Mouse (Mus musculus) limb, embryonic 14.5 days (tissue): ENCODE measurements around the gene H2al1n. TPM values are rescaled to one million over a fixed set of nuclear protein-coding genes. Genes with fewer than 3 reads are reported as not detected.
"Not testable (repeated sequence)": the region's sequence is repeated elsewhere in the genome, so short reads cannot be mapped to it uniquely, and the experiment has no call there.

Experiments
- ATAC-seq: fragments of 200-750 bp; cut with Nextera tagmentation; 2 replicates; pipeline ENCODE4 v1.8.0; 2017; ENCODE audit warnings: low read depth, moderate number of reproducible peaks, moderate TSS enrichment; ENCODE audit not compliant: low FRiP score
- DNase-seq: peaks from one replicate; pipeline ENCODE4 v3.0.0-alpha.2; 2015; ENCODE audit warnings: low spot score
- H3K27ac ChIP-seq: fragments of 300-500 bp; sonication (generic); replicated peaks from 2 replicates; pipeline ENCODE4 v1.5.1; 2014; ENCODE audit warnings: low read depth, mild to moderate bottlenecking, low read length, moderate library complexity, mixed read lengths
- H3K27me3 ChIP-seq: fragments of 300-500 bp; sonication (generic); 2 replicates; pipeline ENCODE4 v1.6.1; 2014; ENCODE audit warnings: low read length, mixed read lengths; ENCODE audit not compliant: control insufficient read depth, insufficient read depth
- H3K36me3 ChIP-seq: fragments of 300-500 bp; sonication (generic); 2 replicates; pipeline ENCODE4 v1.6.1; 2014; ENCODE audit warnings: mild to moderate bottlenecking, low read length, moderate library complexity, mixed read lengths; ENCODE audit not compliant: control insufficient read depth, insufficient read depth
- H3K4me1 ChIP-seq: fragments of 300-500 bp; sonication (generic); 2 replicates; pipeline ENCODE4 v1.6.1; 2014; ENCODE audit warnings: antibody characterized with exemption, low read length, mixed read lengths; ENCODE audit not compliant: control insufficient read depth, insufficient read depth
- H3K4me2 ChIP-seq: fragments of 300-500 bp; sonication (generic); replicated peaks from 2 replicates; pipeline ENCODE4 v1.6.1; 2014; ENCODE audit warnings: low read depth, mild to moderate bottlenecking, low read length, moderate library complexity; ENCODE audit not compliant: severe bottlenecking
- H3K4me3 ChIP-seq: fragments of 300-500 bp; sonication (generic); replicated peaks from 2 replicates; pipeline ENCODE4 v1.5.1; 2014; ENCODE audit warnings: low read length
- H3K9ac ChIP-seq: fragments of 300-500 bp; sonication (generic); 2 replicates; pipeline ENCODE4 v1.6.1; 2014; ENCODE audit warnings: mild to moderate bottlenecking, low read depth, low read length, moderate library complexity; ENCODE audit not compliant: severe bottlenecking
- H3K9me3 ChIP-seq: fragments of 300-500 bp; sonication (generic); 2 replicates; pipeline ENCODE4 v1.6.1; 2016; ENCODE audit warnings: low read length; ENCODE audit not compliant: control insufficient read depth
- POLR2A ChIP-seq: fragments of 200-500 bp; IDR thresholded peaks from 2 replicates; pipeline ENCODE4 v1.8.0; 2012; ENCODE audit warnings: inconsistent platforms, mild to moderate bottlenecking, moderate library complexity, borderline replicate concordance; ENCODE audit not compliant: insufficient read depth, insufficient read length; ENCODE audit errors: extremely low read depth
- WGBS: fragments of 180-500 bp; shearing (Covaris S2); extraction: QIAGEN DNeasy Blood & Tissue Kit; methylation state at CpG from one replicate; pipeline ENCODE4 v1.1.7; 2014; 5-methylcytosine and 5-hydroxymethylcytosine counted together
- polyA plus RNA-seq, 2 experiments: library from polyadenylated mRNA; depleted of rRNA in 1 of 2; stranded (reverse) in 1 of 2; unstranded in 1 of 2; fragments of >200 nt; fragmentation: Nextera tagmentation in 1 of 2; extraction: Ambion mirVana in 1 of 2; gene quantifications; 2 replicates each; pipeline versions ENCODE4 v1.2.1 to v1.2.3; 2012 to 2014

H2al1n gene
- polyA plus RNA-seq (2012; rRNA removed) (not detected in 2 replicates), polyA plus RNA-seq (2014; fragmentation: Nextera tagmentation; extraction: Ambion mirVana) (not detected in 2 replicates)

GRCm38 (mm10) chrX:14210848-14211247 lies at the start of gene H2al1n:
Gene H2al1n (plus strand): TSS chrX:14211148.
- WGBS: 81% methylated on average over 3 of the region's 3 CpGs

GRCm38 (mm10) chrX:14199284-14199683 lies 11.7 kb upstream of the H2al1n start:
- ATAC-seq: no peak
- Histone ChIP-seq H3K9ac (no peak overlapping the region), H3K4me2 (no peak overlapping the region), H3K4me3 (no peak overlapping the region), H3K4me1 (no peaks in the 10 kb centered on the region), H3K36me3 (no peaks in the 10 kb centered on the region), H3K27me3 (no peaks in the 10 kb centered on the region), H3K9me3 (no peaks in the 10 kb centered on the region), H3K27ac (no peak overlapping the region)
- DNase-seq: no peak
- WGBS: 69% methylated on average over 4 of the region's 4 CpGs
- no peak for TF ChIP-seq POLR2A

More at GRCm38 (mm10) chrX:14210848-14211247, at the start of gene H2al1n:
- H3K27ac ChIP-seq, H3K36me3 ChIP-seq, H3K4me2 ChIP-seq, H3K4me3 ChIP-seq, H3K4me1 ChIP-seq, ATAC-seq, H3K9me3 ChIP-seq, H3K27me3 ChIP-seq, H3K9ac ChIP-seq, DNase-seq: not testable (repeated sequence)

GRCm38 (mm10) chrX:14206112-14206875 lies 4.7 kb upstream of the H2al1n start:
- H3K4me3 ChIP-seq: no peak overlapping the region
- H3K9me3 ChIP-seq: no peaks in the 10 kb centered on the region
- DNase-seq (peak; percentile 72), ATAC-seq (peak; percentile 97)
- H3K9ac ChIP-seq: no peak overlapping the region
- no peaks in the 10 kb centered on the region for H3K36me3 ChIP-seq
- WGBS: 41% methylated on average over 8 of the region's 8 CpGs
- H3K27ac ChIP-seq: no peak overlapping the region; the same call in 1 of the 2 replicates
- 0 out of 2 replicates have a peak, but pooled peaks cover 2% of the 10 kb centered on the region for H3K4me1 ChIP-seq
- no peaks in the 10 kb centered on the region for H3K27me3 ChIP-seq
- no peak for TF ChIP-seq POLR2A
- H3K4me2 ChIP-seq: no peak overlapping the region

- 48% methylated on average over 2 of the region's 2 CpGs for WGBS
- no peak for TF ChIP-seq POLR2A
- no peak for DNase-seq
Observed at GRCm38 (mm10) chrX:14229218-14229617, 18.3 kb downstream of the H2al1n start.

GRCm38 (mm10) chrX:14259597-14260239 lies 48.8 kb downstream of the H2al1n start:
- Histone ChIP-seq H3K4me3 (no peak overlapping the region), H3K27me3 (no peaks in the 10 kb centered on the region), H3K9ac (no peak overlapping the region), H3K4me2 (no peak overlapping the region), H3K36me3 (no peaks in the 10 kb centered on the region), H3K4me1 (no peaks in the 10 kb centered on the region), H3K9me3 (no peaks in the 10 kb centered on the region), H3K27ac (no peak overlapping the region)
- DNase-seq (no peak), ATAC-seq (no peak)
- 25% methylated on average over 3 of the region's 3 CpGs for WGBS
- no peak for TF ChIP-seq POLR2A

More at GRCm38 (mm10) chrX:14229218-14229617, 18.3 kb downstream of the H2al1n start:
- Histone ChIP-seq H3K27ac (no peak overlapping the region), H3K4me3 (no peak overlapping the region), H3K36me3 (no peaks in the 10 kb centered on the region), H3K4me2 (no peak overlapping the region), H3K9me3 (no peaks in the 10 kb centered on the region), H3K4me1 (no peaks in the 10 kb centered on the region), H3K9ac (no peak overlapping the region), H3K27me3 (no peaks in the 10 kb centered on the region)
- ATAC-seq: no peak
